In genomic region chrX:11826737-11827408, GRCm38 (mm10) we compare ENCODE assay signal across 12 mouse cellular contexts.
DNase-seq lines count a peak whose midpoint lies in the region; ATAC-seq and TF ChIP-seq lines count a peak whose summit lies in the region.
"Had no signal": no experiment of that assay in that cellular context is flagged by ENCODE, and none has a peak within 500 bp of the region (broad histone marks: within the 10 kb centered on the region; RNA-seq: fewer than 3 reads in every experiment).

No protein-coding gene starts in this region.

- H3K27ac ChIP-seq in kidney, embryonic 16.5 days (ENCODE audit: low read length), result no peak overlapping the region
- peak overlapping the region; percentile 29; the same call in 1 of the 2 replicates for H3K27ac ChIP-seq in hindbrain, embryonic 10.5 days
- H3K27ac ChIP-seq in midbrain, embryonic 12.5 days (replicated peaks), result peak overlapping the region; percentile 61
- H3K27ac ChIP-seq in liver, postnatal 0 days (ENCODE audit: low read depth), result no peak overlapping the region
- H3K27ac ChIP-seq: liver, embryonic 13.5 days had no signal

- no peaks in the 10 kb centered on the region for H3K4me1 ChIP-seq in kidney, embryonic 16.5 days (ENCODE audit: insufficient read depth, low read length)
- H3K4me1 ChIP-seq in hindbrain, embryonic 10.5 days (replicated peaks), result peaks cover 14% of the 10 kb centered on the region
- peaks cover 14% of the 10 kb centered on the region for H3K4me1 ChIP-seq in midbrain, embryonic 12.5 days
- H3K4me1 ChIP-seq in liver, postnatal 0 days (ENCODE audit: insufficient read depth), result no peaks in the 10 kb centered on the region
- H3K4me1 ChIP-seq: liver, embryonic 13.5 days had no signal

- no peak overlapping the region for H3K9ac ChIP-seq in kidney, embryonic 16.5 days (replicated peaks; ENCODE audit: low read length)
- H3K9ac ChIP-seq in midbrain, embryonic 12.5 days (replicated peaks), result no peak overlapping the region
- no peak overlapping the region for H3K9ac ChIP-seq in liver, postnatal 0 days (replicated peaks)
- H3K9ac ChIP-seq: liver, embryonic 13.5 days had no signal

- H3K36me3 ChIP-seq in kidney, embryonic 16.5 days (ENCODE audit: insufficient read depth, low read length), result no peaks in the 10 kb centered on the region
- H3K36me3 ChIP-seq in hindbrain, embryonic 10.5 days, result no peaks in the 10 kb centered on the region
- no peaks in the 10 kb centered on the region for H3K36me3 ChIP-seq in midbrain, embryonic 12.5 days
- no peaks in the 10 kb centered on the region for H3K36me3 ChIP-seq in liver, postnatal 0 days (replicated peaks; ENCODE audit: insufficient read depth, low read length)
- H3K36me3 ChIP-seq: liver, embryonic 13.5 days had no signal

- no peak for DNase-seq in kidney, adult 11 months
- DNase-seq in embryo, embryonic 10 days (ENCODE audit: low spot score), result peak; percentile 57
- DNase-seq in hindbrain, embryonic 10.5 days (ENCODE audit: low spot score), result no peak
- DNase-seq in gastrocnemius, postnatal 25 days, result no peak
- no peak for DNase-seq in thymus, postnatal 10 days (ENCODE audit: low spot score in 2 of 2)
- DNase-seq in liver, postnatal 0 days, result no peak
- DNase-seq: adrenal gland, adult 2 months; liver, embryonic 13.5 days; right cerebral cortex, postnatal 25 days had no signal

- ATAC-seq in kidney, embryonic 16.5 days (ENCODE audit: low FRiP score, low TSS enrichment), result no peak
- peak; percentile 85 for ATAC-seq in midbrain, embryonic 12.5 days (ENCODE audit: low FRiP score, low read depth)
- no peak for ATAC-seq in liver, postnatal 0 days

- H3K27me3 ChIP-seq in kidney, embryonic 16.5 days (ENCODE audit: insufficient read depth, low read length), result peaks cover 19% of the 10 kb centered on the region; the same call in 1 of the 2 replicates
- peaks cover 74% of the 10 kb centered on the region for H3K27me3 ChIP-seq in hindbrain, embryonic 10.5 days (ENCODE audit: insufficient read depth, poor library complexity, severe bottlenecking)
- peaks cover 34% of the 10 kb centered on the region for H3K27me3 ChIP-seq in midbrain, embryonic 12.5 days
- H3K27me3 ChIP-seq in liver, postnatal 0 days (ENCODE audit: insufficient read depth, low read length), result no peaks in the 10 kb centered on the region
- H3K27me3 ChIP-seq: CH12.LX; liver, embryonic 13.5 days had no signal

- TF ChIP-seq CTCF in liver, postnatal 0 days (IDR thresholded peaks at IDR 0.05; ENCODE audit: low read depth), result no peak

- no peak for TF ChIP-seq EP300 in liver, postnatal 0 days (IDR thresholded peaks at IDR 0.05; ENCODE audit: low read depth)

- H3K4me3 ChIP-seq in kidney, embryonic 16.5 days (ENCODE audit: low read length), result no peak overlapping the region
- H3K4me3 ChIP-seq in hindbrain, embryonic 10.5 days, result peak overlapping the region; percentile 29; the same call in 1 of the 2 replicates
- no peak overlapping the region for H3K4me3 ChIP-seq in midbrain, embryonic 12.5 days
- H3K4me3 ChIP-seq in liver, postnatal 0 days (ENCODE audit: low read depth, low read length), result no peak overlapping the region
- H3K4me3 ChIP-seq: liver, embryonic 13.5 days had no signal

- H3K9me3 ChIP-seq in kidney, embryonic 16.5 days (ENCODE audit: low read length), result no peaks in the 10 kb centered on the region
- H3K9me3 ChIP-seq in hindbrain, embryonic 10.5 days, result no peaks in the 10 kb centered on the region
- H3K9me3 ChIP-seq in midbrain, embryonic 12.5 days, result no peaks in the 10 kb centered on the region
- H3K9me3 ChIP-seq in liver, postnatal 0 days (ENCODE audit: low read length), result no peaks in the 10 kb centered on the region
- H3K9me3 ChIP-seq: liver, embryonic 13.5 days had no signal

- 28% methylated on average over 20 of the region's 20 CpGs for whole genome bisulfite sequencing in kidney, embryonic 16.5 days
- WGBS in hindbrain, embryonic 10.5 days, result 25% methylated on average over 20 of the region's 20 CpGs
- WGBS in midbrain, embryonic 12.5 days, result 17% methylated on average over 20 of the region's 20 CpGs
- 39% methylated on average over 20 of the region's 20 CpGs for WGBS in liver, postnatal 0 days (ENCODE audit: insufficient replicate concordance)

- peak overlapping the region; percentile 33 for H3K4me2 ChIP-seq in kidney, embryonic 16.5 days (replicated peaks; ENCODE audit: low read depth, low read length)
- peak overlapping the region; percentile 34 for H3K4me2 ChIP-seq in midbrain, embryonic 12.5 days (replicated peaks)
- H3K4me2 ChIP-seq in liver, postnatal 0 days (ENCODE audit: low read depth, low read length), result no peak overlapping the region
- H3K4me2 ChIP-seq: liver, embryonic 13.5 days had no signal

Comparison
In these comparisons a context has a peak if more than half of its experiments do, and no peak if none do; other contexts are left out.
1. H3K27ac ChIP-seq: peak in hindbrain, embryonic 10.5 days (single experiment) and midbrain, embryonic 12.5 days (single experiment); none in kidney, embryonic 16.5 days (single experiment) and liver, postnatal 0 days (single experiment).